ENCODE assay signal across 8 mouse cellular contexts in the genomic region with DNA sequence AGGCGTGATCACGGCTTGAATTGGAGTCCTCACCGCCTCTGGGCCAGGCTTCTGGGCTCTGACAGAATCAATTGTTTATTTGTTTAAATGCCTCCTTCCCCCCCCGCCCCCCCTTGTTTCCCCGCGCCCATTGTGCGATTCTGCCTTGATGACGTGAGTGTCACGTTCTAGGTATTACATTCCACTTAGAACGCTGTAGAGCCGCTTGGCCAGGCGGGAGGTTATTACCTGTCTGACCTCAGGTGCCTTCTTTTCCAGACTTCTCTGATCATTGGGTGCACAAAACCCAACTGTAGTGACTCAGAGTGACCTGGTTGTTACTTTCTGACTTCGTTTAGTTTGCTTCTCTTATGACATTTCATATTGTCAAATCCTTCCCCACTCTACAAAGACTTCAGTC. TPM values are rescaled to one million over a fixed set of nuclear protein-coding genes. Genes with fewer than 3 reads are reported as not detected.
DNase-seq lines count a peak whose midpoint lies in the region; ATAC-seq and TF ChIP-seq lines count a peak whose summit lies in the region.

No protein-coding gene starts in this region.

- TF ChIP-seq EP300 in ES-Bruce4 (IDR thresholded peaks at IDR 0.05; ENCODE audit: insufficient read depth, low read depth, low read length), result no peak

- H3K4me2 ChIP-seq in heart, embryonic 16.5 days (ENCODE audit: low read depth, low read length), result peak overlapping the region; percentile 82
- peak overlapping the region; percentile 78 for H3K4me2 ChIP-seq in liver, embryonic 13.5 days
- peak overlapping the region; percentile 64 for H3K4me2 ChIP-seq in neural tube, embryonic 14.5 days (ENCODE audit: low read depth, low read length)

- TF ChIP-seq POLR2A in ES-Bruce4 (IDR thresholded peaks at IDR 0.05; ENCODE audit: insufficient read depth, low read length), result no peak

- peak; percentile 45 for DNase-seq in cerebellum, adult 8-10 months
- no peak for DNase-seq in cerebellum, adult 11 months
- DNase-seq in liver, embryonic 13.5 days, result no peak
- no peak for DNase-seq in gastrocnemius, postnatal 14 days
- no peak for DNase-seq in gastrocnemius, postnatal 25 days

- peak overlapping the region; percentile 74 for H3K9ac ChIP-seq in ES-Bruce4 (ENCODE audit: low read depth, poor library complexity, severe bottlenecking)
- peak overlapping the region; percentile 85 for H3K9ac ChIP-seq in heart, embryonic 16.5 days (ENCODE audit: low read length)
- peak overlapping the region; percentile 82 for H3K9ac ChIP-seq in liver, embryonic 13.5 days
- peak overlapping the region; percentile 85 for H3K9ac ChIP-seq in neural tube, embryonic 14.5 days (replicated peaks; ENCODE audit: low read depth, low read length)

- H3K4me1 ChIP-seq in ES-Bruce4 (ENCODE audit: control insufficient read depth, insufficient read depth, low read length), result no peaks in the 10 kb centered on the region
- H3K4me1 ChIP-seq in heart, embryonic 16.5 days (ENCODE audit: control insufficient read depth, insufficient read depth, low read length), result peaks cover 6% of the 10 kb centered on the region
- peaks cover 6% of the 10 kb centered on the region for H3K4me1 ChIP-seq in liver, embryonic 13.5 days (replicated peaks)
- H3K4me1 ChIP-seq in neural tube, embryonic 14.5 days (ENCODE audit: control insufficient read depth, insufficient read depth, low read length), result peaks cover 9% of the 10 kb centered on the region

- WGBS in heart, embryonic 16.5 days, result 3% methylated on average over 13 of the region's 13 CpGs
- WGBS in liver, embryonic 13.5 days (ENCODE audit: insufficient replicate concordance), result 4% methylated on average over 13 of the region's 13 CpGs
- 3% methylated on average over 13 of the region's 13 CpGs for WGBS in neural tube, embryonic 14.5 days

- peak overlapping the region; percentile 85 for H3K4me3 ChIP-seq in ES-Bruce4 (ENCODE audit: low read depth, low read length)
- H3K4me3 ChIP-seq in heart, embryonic 16.5 days (ENCODE audit: low read length), result peak overlapping the region; percentile 63
- H3K4me3 ChIP-seq in liver, embryonic 13.5 days (replicated peaks), result peak overlapping the region; percentile 81
- peak overlapping the region; percentile 82 for H3K4me3 ChIP-seq in neural tube, embryonic 14.5 days (ENCODE audit: low read depth, low read length)

- no peaks in the 10 kb centered on the region for H3K36me3 ChIP-seq in ES-Bruce4 (ENCODE audit: control insufficient read depth, insufficient read depth, low read length, poor library complexity, severe bottlenecking)
- H3K36me3 ChIP-seq in heart, embryonic 16.5 days (ENCODE audit: control insufficient read depth, insufficient read depth), result no peaks in the 10 kb centered on the region
- no peaks in the 10 kb centered on the region for H3K36me3 ChIP-seq in liver, embryonic 13.5 days
- H3K36me3 ChIP-seq in neural tube, embryonic 14.5 days (ENCODE audit: control insufficient read depth, insufficient read depth, low read length), result no peaks in the 10 kb centered on the region

- H3K27ac ChIP-seq in ES-Bruce4 (ENCODE audit: insufficient read depth, low read length), result no peak overlapping the region
- H3K27ac ChIP-seq in heart, embryonic 16.5 days (ENCODE audit: low read length), result peak overlapping the region; percentile 64
- peak overlapping the region; percentile 63; the same call in 1 of the 2 replicates for H3K27ac ChIP-seq in liver, embryonic 13.5 days
- peak overlapping the region; percentile 83 for H3K27ac ChIP-seq in neural tube, embryonic 14.5 days (ENCODE audit: low read depth, low read length)

- no peak for ATAC-seq in heart, embryonic 16.5 days (replicated peaks; ENCODE audit: extremely low read depth, insufficient read depth, low FRiP score)
- no peak; the same call in none of the 2 replicates for ATAC-seq in liver, embryonic 13.5 days (ENCODE audit: low read depth)
- peak; percentile 33; the same call in 1 of the 2 replicates for ATAC-seq in neural tube, embryonic 14.5 days (ENCODE audit: low read depth)

- no peaks in the 10 kb centered on the region for H3K27me3 ChIP-seq in ES-Bruce4 (ENCODE audit: control insufficient read depth, insufficient read depth, low read length, poor library complexity, severe bottlenecking)
- H3K27me3 ChIP-seq in heart, embryonic 16.5 days (ENCODE audit: control insufficient read depth, insufficient read depth, low read length), result no peaks in the 10 kb centered on the region
- H3K27me3 ChIP-seq in liver, embryonic 13.5 days, result no peaks in the 10 kb centered on the region
- no peaks in the 10 kb centered on the region for H3K27me3 ChIP-seq in neural tube, embryonic 14.5 days (ENCODE audit: control insufficient read depth, insufficient read depth, low read length)

- no peak for TF ChIP-seq CTCF in ES-Bruce4 (IDR thresholded peaks at IDR 0.05; ENCODE audit: low read depth, low read length)

- intact Hi-C loops in gastrocnemius, postnatal 14 days (cut with DNase I; ENCODE audit: low total_unique reads), result no loop called here

- H3K9me3 ChIP-seq in ES-Bruce4 (replicated peaks; ENCODE audit: control insufficient read depth, insufficient read depth, low read length, poor library complexity, severe bottlenecking), result no peaks in the 10 kb centered on the region; the same call in 1 of the 2 replicates
- no peaks in the 10 kb centered on the region for H3K9me3 ChIP-seq in heart, embryonic 16.5 days (replicated peaks; ENCODE audit: control insufficient read depth, low read length)
- H3K9me3 ChIP-seq in liver, embryonic 13.5 days (replicated peaks), result no peaks in the 10 kb centered on the region
- no peaks in the 10 kb centered on the region for H3K9me3 ChIP-seq in neural tube, embryonic 14.5 days (ENCODE audit: control insufficient read depth, low read length)

RNA-seq across cellular contexts. Expression of a gene that starts 0.6 kb away (rescaled TPM):
- polyA plus RNA-seq in ES-Bruce4 (2011; ENCODE audit: insufficient read depth, insufficient read length, low read depth, missing spikeins), result 27.9 and 32.0 TPM in 2 replicates
- 26.5 and 29.8 TPM in 2 replicates for polyA plus RNA-seq in heart, embryonic 16.5 days (2015; fragmentation: Nextera tagmentation; extraction: Ambion mirVana)
- polyA plus RNA-seq in liver, embryonic 13.5 days (2015; fragmentation: Nextera tagmentation; extraction: Ambion mirVana), result 13.5 and 15.5 TPM in 2 replicates
- polyA plus RNA-seq in neural tube, embryonic 14.5 days (2014; fragmentation: Nextera tagmentation; extraction: Ambion mirVana), result 55.6 and 66.3 TPM in 2 replicates
- 10 to 100 TPM; 30.5 to 31.1 TPM for total RNA-seq in gastrocnemius, postnatal 14 days (2021)
- total RNA-seq in gastrocnemius, postnatal 25 days (2021), result 10 to 100 TPM; 26.3 to 31.0 TPM
